Mouse (Mus musculus) neural tube, embryonic 14.5 days (tissue): ENCODE data around the gene Trmt112. TPM values are rescaled to one million over a fixed set of nuclear protein-coding genes. Genes with fewer than 3 reads are reported as not detected.
"Not testable (repeated sequence)": the region's sequence is repeated elsewhere in the genome, so short reads cannot be mapped to it uniquely, and the experiment has no call there.

Source experiments
- ATAC-seq: fragments of 200-750 bp; cut with Nextera tagmentation; 2 replicates; pipeline ENCODE4 v1.8.0; 2017; ENCODE audit warnings: low read depth, mild to moderate bottlenecking, moderate TSS enrichment, moderate library complexity
- H3K27ac ChIP-seq: fragments of 300-500 bp; sonication (generic); 2 replicates; pipeline ENCODE4 v1.5.1; 2014; ENCODE audit warnings: low read depth, mild to moderate bottlenecking, control low read depth, low read length, moderate library complexity, mixed read lengths
- H3K27me3 ChIP-seq: fragments of 300-500 bp; sonication (generic); 2 replicates; pipeline ENCODE4 v1.6.1; 2014; ENCODE audit warnings: low read length; ENCODE audit not compliant: control insufficient read depth, insufficient read depth
- H3K36me3 ChIP-seq: fragments of 300-500 bp; sonication (generic); 2 replicates; pipeline ENCODE4 v1.6.1; 2014; ENCODE audit warnings: low read length, mixed read lengths; ENCODE audit not compliant: control insufficient read depth, insufficient read depth
- H3K4me1 ChIP-seq: fragments of 300-500 bp; sonication (generic); 2 replicates; pipeline ENCODE4 v1.6.1; 2014; ENCODE audit warnings: low read length; ENCODE audit not compliant: control insufficient read depth, insufficient read depth
- H3K4me2 ChIP-seq: fragments of 300-500 bp; sonication (generic); 2 replicates; pipeline ENCODE4 v1.6.1; 2014; ENCODE audit warnings: mild to moderate bottlenecking, low read depth, low read length, control low read depth
- H3K4me3 ChIP-seq: fragments of 300-500 bp; sonication (generic); 2 replicates; pipeline ENCODE4 v1.5.1; 2014; ENCODE audit warnings: low read depth, low read length, control low read depth, mixed read lengths
- H3K9ac ChIP-seq: fragments of 300-500 bp; sonication (generic); replicated peaks from 2 replicates; pipeline ENCODE4 v1.6.1; 2014; ENCODE audit warnings: low read depth, mild to moderate bottlenecking, control low read depth, low read length, mixed read lengths
- H3K9me3 ChIP-seq: fragments of 300-500 bp; sonication (generic); 2 replicates; pipeline ENCODE4 v1.6.1; 2016; ENCODE audit warnings: low read length; ENCODE audit not compliant: control insufficient read depth
- WGBS: fragments of 180-500 bp; shearing (Covaris S2); extraction: QIAGEN DNeasy Blood & Tissue Kit; methylation state at CpG from one replicate; pipeline ENCODE4 v1.1.7; 2014; 5-methylcytosine and 5-hydroxymethylcytosine counted together
- polyA plus RNA-seq: library from polyadenylated mRNA; unstranded; fragments of >200 nt; fragmentation: Nextera tagmentation; extraction: Ambion mirVana; gene quantifications from 2 replicates; pipeline ENCODE4 v1.2.1, GENCODE M21; 2014

Gene Trmt112
- polyA plus RNA-seq, 1 experiment from 2014 or later = 104 TPM

DNA sequence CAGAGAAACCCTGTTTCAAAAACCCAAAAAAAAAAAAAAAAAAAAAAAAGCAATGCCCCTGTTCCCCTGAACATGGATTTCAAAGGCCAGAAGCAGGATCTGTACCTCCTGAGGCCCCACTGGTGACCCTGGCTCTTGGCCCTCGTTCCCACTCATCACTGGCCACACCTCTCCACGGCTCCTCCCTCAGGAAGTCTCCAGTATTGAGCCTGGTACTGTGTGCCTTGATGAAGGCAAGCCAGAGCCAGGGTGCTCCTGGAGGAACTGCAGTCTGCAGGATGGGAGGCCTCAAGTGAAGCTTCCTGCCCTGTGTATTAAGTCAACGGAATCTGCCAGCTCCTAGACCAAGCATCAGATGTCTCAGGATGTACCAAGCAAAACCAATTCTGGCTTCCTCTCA is 3.3 kb upstream of the Trmt112 start:
- Histone ChIP-seq H3K4me3 (no peak overlapping the region), H3K27ac (no peak overlapping the region), H3K4me1 (peaks cover 15% of the 10 kb centered on the region), H3K9me3 (no peaks in the 10 kb centered on the region), H3K9ac (no peak overlapping the region), H3K4me2 (no peak overlapping the region), H3K27me3 (no peaks in the 10 kb centered on the region), H3K36me3 (peaks cover 15% of the 10 kb centered on the region)
- 86% methylated on average over 3 of the region's 3 CpGs for WGBS
- ATAC-seq = no peak

DNA sequence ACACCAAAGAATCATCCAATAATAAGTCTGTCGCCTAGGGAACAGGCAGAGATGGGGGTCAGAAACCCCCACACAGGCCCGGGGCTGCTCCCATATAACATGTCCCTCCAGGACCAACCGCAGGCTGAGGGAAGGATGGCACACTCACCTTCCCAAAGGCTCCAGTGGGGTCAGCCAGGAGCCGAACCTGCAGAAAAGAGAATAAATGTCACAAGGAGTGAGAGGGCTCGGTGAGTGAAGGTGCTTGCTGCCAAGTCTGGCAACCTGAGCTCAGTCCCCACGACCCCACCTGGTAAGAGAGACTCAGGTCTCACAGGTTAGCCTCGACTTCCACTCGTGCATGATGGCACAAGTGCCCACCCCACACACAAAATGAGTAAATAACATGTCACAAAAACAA is 2.4 kb upstream of the Trmt112 start:
- ATAC-seq = no peak
- no peak overlapping the region for H3K4me2 ChIP-seq
- no peak overlapping the region for H3K4me3 ChIP-seq
- H3K9me3 ChIP-seq = no peaks in the 10 kb centered on the region
- 98% methylated on average over 8 of the region's 8 CpGs for WGBS
- no peak overlapping the region for H3K9ac ChIP-seq
- no peak overlapping the region for H3K27ac ChIP-seq
- peaks cover 18% of the 10 kb centered on the region for H3K4me1 ChIP-seq
- no peaks in the 10 kb centered on the region for H3K27me3 ChIP-seq
- peaks cover 19% of the 10 kb centered on the region for H3K36me3 ChIP-seq

DNA sequence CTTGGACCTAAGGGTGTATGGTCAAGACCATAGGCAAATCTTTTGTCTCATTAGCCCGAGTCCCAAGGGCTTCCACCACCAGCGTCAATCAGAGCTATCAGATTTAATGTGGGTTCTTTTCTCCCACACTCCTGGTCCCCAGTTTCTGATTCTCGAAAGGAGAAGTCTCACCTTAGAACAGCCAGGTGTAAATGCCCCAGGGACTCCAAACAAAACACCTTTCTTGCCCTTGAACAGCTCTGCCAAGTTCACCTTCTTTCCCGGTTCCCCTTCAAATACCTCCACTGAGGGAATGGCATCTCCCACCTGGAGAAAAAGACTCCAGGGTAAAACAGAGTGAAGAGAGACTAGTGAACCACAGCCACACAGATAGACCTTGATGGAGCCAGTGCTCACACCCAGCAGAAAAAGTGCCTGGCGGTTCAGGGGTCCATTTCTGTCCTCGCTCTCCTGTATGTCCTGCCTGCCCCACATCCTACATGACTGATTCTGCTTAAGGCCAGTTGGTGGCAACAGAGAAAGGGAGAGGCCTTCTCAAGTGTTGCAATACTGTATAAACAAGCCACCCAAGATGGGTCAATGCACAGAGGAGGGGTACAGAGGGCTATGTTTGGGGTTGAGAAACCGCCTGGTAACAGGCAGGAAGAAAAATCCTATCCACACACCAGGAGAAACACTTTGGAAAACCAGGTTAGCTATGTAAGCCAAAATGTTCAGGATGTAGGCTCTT is 1.5 kb upstream of the Trmt112 start:
- Histone ChIP-seq H3K4me1 (peaks cover 18% of the 10 kb centered on the region), H3K36me3 (peaks cover 28% of the 10 kb centered on the region), H3K27me3 (no peaks in the 10 kb centered on the region), H3K27ac (no peak overlapping the region), H3K4me2 (peak overlapping the region; percentile 70), H3K4me3 (peak overlapping the region; percentile 55; the same call in 1 of the 2 replicates), H3K9me3 (no peaks in the 10 kb centered on the region), H3K9ac (no peak overlapping the region)
- 91% methylated on average over 7 of the region's 7 CpGs for WGBS
- ATAC-seq = no peak

DNA sequence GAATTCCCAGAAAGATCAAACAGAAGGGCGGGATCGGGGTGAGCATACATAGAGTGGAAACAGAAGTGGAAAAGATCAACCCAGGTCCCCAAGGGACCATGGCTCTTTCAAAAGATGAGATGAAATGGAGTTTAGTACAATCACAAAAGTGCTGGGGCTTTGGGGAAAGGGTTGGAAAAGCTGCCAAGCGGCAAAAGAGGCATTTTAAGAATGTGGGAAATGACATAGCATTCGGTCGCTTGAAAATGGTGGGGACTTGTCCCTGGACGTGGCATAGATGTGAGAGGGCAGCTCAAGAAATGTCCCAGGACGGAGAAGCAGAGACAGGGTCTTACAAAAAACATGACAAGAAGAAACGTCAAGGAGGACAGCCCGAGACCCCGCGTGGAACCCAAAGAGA is 477 bp upstream of the Trmt112 start:
- no peak for ATAC-seq
- H3K36me3 ChIP-seq = peaks cover 31% of the 10 kb centered on the region
- no peaks in the 10 kb centered on the region for H3K27me3 ChIP-seq

DNA sequence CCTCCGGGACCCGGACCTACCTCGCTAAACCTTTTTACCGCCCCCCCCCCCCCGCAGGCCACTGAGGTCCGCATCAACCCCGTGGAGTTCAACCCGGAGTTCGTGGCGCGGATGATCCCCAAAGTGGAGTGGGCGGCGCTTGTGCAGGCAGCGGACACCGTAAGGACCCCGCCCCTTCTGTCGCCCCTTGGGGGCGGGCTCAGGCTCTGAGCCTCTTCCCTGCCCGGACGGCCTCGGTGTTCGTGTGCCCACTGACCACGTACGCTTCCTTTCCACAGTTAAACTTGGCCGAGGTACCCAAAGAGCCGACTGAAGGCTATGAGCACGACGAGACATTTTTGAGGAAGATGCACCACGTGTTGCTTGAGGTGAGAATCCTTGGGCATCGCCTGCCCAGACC is 808 bp downstream of the Trmt112 start:
- peak overlapping the region; percentile 70 for H3K4me2 ChIP-seq
- H3K27ac ChIP-seq = peak overlapping the region; percentile 98
- ATAC-seq, H3K27me3 ChIP-seq, H3K9me3 ChIP-seq: not testable (repeated sequence)
- H3K4me1 ChIP-seq = peaks cover 18% of the 10 kb centered on the region
- H3K9ac ChIP-seq = peak overlapping the region; percentile 47
- 1% methylated on average over 29 of the region's 30 CpGs for WGBS
- H3K36me3 ChIP-seq = peaks cover 27% of the 10 kb centered on the region
- H3K4me3 ChIP-seq = peak overlapping the region; percentile 55

More for the DNA sequence above, 477 bp upstream of the Trmt112 start:
- WGBS = 13% methylated on average over 11 of the region's 11 CpGs
- H3K4me3 ChIP-seq = peak overlapping the region; percentile 55
- H3K4me2 ChIP-seq = peak overlapping the region; percentile 70
- H3K9ac ChIP-seq = peak overlapping the region; percentile 68
- H3K27ac ChIP-seq = peak overlapping the region; percentile 98
- no peaks in the 10 kb centered on the region for H3K9me3 ChIP-seq
- peaks cover 18% of the 10 kb centered on the region for H3K4me1 ChIP-seq

DNA sequence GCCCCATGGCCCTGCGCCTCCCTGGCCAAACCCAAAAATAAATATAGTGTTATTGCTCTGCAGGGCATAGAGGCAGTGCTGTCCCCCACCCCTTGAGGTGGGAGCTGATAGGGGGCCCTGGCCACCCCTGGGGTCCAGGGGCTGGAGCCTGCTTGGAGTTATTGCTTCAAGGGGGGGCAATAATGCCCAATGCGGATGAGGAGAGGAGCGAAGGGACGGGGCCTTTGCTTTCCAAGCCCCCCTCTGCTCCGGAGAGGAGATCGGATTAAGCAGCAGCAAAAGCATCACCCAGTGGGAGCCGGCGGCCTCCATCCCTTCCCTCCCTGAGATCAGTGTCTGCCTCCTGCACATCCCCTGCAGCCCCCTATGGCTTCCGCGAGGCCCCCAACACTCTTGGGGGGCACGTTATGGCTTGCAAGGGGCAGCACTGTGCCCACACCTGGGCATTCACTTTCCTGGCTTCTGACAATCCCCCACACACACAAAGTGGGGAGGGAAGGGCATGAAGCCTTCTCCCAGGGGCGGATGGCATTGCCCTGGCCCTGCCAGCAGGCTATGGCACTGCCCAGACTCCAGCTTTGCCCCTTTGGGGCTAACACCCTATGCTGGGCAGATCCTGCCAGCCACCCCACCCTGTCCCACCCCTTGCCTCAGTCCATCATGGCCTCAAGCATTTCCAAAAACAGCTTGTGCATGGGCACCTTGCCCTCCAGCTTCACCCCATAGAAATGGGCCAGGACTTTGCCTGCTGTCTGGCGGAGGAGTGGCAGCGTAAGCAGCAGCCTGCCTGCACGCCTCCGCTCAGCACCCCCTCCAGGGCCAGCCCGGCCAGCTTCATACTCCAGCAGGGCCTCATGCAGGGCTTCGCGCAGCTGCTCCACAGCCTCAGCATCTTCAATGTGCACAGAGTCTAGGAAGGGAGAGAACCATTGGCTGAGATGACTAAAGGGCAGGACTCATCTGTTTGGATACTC is 1.9 kb downstream of the Trmt112 start:
- ATAC-seq = no peak
- Histone ChIP-seq H3K4me3 (no peak overlapping the region), H3K27me3 (no peaks in the 10 kb centered on the region), H3K4me1 (peaks cover 18% of the 10 kb centered on the region), H3K36me3 (peaks cover 22% of the 10 kb centered on the region), H3K4me2 (peak overlapping the region; percentile 70; the same call in 1 of the 2 replicates), H3K27ac (no peak overlapping the region), H3K9ac (no peak overlapping the region), H3K9me3 (no peaks in the 10 kb centered on the region)
- 81% methylated on average over 19 of the region's 19 CpGs for WGBS

DNA sequence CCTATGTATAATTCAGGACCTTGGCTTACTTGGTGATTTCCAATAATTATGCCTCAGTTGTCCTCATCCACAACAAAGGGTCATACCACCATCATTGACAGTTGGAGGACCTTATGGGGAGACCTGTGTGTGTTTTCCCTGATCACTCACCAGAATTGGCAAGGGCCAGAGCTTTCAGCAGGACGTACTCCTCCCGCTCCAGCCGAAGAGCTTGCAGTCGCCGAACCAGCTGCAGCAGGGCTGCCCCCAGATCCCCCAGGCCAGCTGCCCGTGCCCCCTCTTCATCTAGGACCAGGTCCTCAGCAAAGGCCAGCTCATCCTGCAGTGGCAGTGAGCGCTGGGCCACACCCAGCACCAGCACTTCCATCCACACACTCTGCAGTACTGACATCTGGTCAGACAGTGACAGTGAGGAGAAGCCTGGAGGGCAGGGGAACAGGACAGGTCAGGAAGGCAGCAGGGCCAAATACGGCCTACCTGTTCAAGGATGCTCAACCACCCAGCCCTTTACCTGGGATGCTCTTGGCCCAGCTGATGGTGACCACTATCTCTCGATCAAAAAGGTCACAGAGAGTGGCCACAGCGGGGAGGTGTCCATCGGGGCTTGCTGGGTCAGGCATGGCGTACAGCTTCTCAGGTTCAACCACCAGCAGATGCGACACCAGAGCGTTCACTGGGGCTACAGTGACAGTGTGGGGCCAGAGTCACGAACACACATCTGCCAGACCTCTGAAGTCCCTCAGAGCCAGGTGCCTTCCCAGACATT is 2.9 kb downstream of the Trmt112 start:
- 93% methylated on average over 15 of the region's 15 CpGs for WGBS
- no peak overlapping the region for H3K27ac ChIP-seq
- peaks cover 18% of the 10 kb centered on the region for H3K4me1 ChIP-seq
- no peak overlapping the region for H3K4me2 ChIP-seq
- H3K36me3 ChIP-seq = peaks cover 16% of the 10 kb centered on the region
- no peaks in the 10 kb centered on the region for H3K27me3 ChIP-seq
- no peak overlapping the region for H3K9ac ChIP-seq
- ATAC-seq = no peak
- no peaks in the 10 kb centered on the region for H3K9me3 ChIP-seq
- H3K4me3 ChIP-seq = no peak overlapping the region

DNA sequence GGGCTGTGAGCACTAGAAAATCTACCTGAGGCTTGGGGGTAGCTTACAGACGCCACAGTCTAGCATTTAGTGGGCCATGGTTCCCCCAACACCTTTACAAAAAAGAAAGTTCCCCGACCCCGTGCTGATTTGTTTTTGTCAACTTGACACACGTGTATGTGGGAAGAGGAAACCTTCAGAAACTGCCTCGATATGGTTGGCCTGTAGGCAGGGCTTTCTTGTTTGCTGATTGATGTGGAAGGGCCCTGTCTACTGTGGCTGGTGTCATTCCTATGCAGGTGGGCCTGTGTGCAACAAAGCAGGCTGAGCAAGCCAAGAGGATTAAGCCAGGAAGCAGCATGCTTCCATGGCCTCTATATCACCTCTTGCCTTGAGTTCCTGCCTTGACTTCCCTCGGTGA is 3.5 kb downstream of the Trmt112 start:
- Histone ChIP-seq H3K4me3 (no peak overlapping the region), H3K9ac (no peak overlapping the region), H3K4me1 (peaks cover 15% of the 10 kb centered on the region), H3K9me3 (no peaks in the 10 kb centered on the region), H3K36me3 (peaks cover 16% of the 10 kb centered on the region), H3K4me2 (no peak overlapping the region), H3K27me3 (no peaks in the 10 kb centered on the region), H3K27ac (no peak overlapping the region)
- no peak for ATAC-seq
- WGBS = 91% methylated on average over 6 of the region's 6 CpGs
